Mouse (Mus musculus): ENCODE measurements at regions not wholly inside any gene's neighbourhood (a gene's known extent, or its start where the extent isn't known, plus 50 kb on each side); places are given as distances from the start of the nearest gene placed in this dataset.

GRCm38 (mm10) chr2:57906939-57907338 lies 90.7 kb upstream of the Galnt5 start:
- no peak for DNase-seq (ENCODE audit: low spot score in 2 of 2)

- DNase-seq (ENCODE audit: low spot score in 2 of 2), result no peak
These were observed 88.0 kb upstream of the Galnt5 start for GRCm38 (mm10) chr2:57909706-57910105.

GRCm38 (mm10) chr2:57916375-57917023 lies 81.2 kb upstream of the Galnt5 start:
- no peak for DNase-seq (ENCODE audit: low spot score in 2 of 2)

GRCm38 (mm10) chr2:57917721-57918120 lies 80.0 kb upstream of the Galnt5 start:
- no peak for DNase-seq (ENCODE audit: low spot score in 2 of 2)

GRCm38 (mm10) chr2:57919102-57919731 lies 78.5 kb upstream of the Galnt5 start:
- peak; percentile 18 to 32 for DNase-seq (ENCODE audit: low spot score in 2 of 2)

- DNase-seq (ENCODE audit: low spot score in 2 of 2), result no peak
These were observed 63.4 kb upstream of the Galnt5 start for GRCm38 (mm10) chr2:57934062-57934822.
